In genomic region chr7:30333436-30333835, GRCm38 (mm10) we compare ENCODE assay signal across 7 mouse cellular contexts. TPM values are rescaled to one million over a fixed set of nuclear protein-coding genes. Genes with fewer than 3 reads are reported as not detected.
DNase-seq lines count a peak whose midpoint lies in the region; ATAC-seq and TF ChIP-seq lines count a peak whose summit lies in the region.

No protein-coding gene starts in this region.

- TF ChIP-seq CTCF in cerebellum, adult 2 months (IDR thresholded peaks at IDR 0.05; ENCODE audit: borderline replicate concordance, insufficient read depth, low read depth, low read length), result no peak

- peaks cover 32% of the 10 kb centered on the region for H3K4me1 ChIP-seq in cerebellum, adult 2 months (ENCODE audit: control insufficient read depth, insufficient read depth, low read length)
- H3K4me1 ChIP-seq in heart, embryonic 11.5 days (ENCODE audit: control insufficient read depth, insufficient read depth, low read length), result peaks cover 19% of the 10 kb centered on the region; the same call in 1 of the 2 replicates

- H3K36me3 ChIP-seq in heart, embryonic 11.5 days (ENCODE audit: control insufficient read depth, insufficient read depth, low read length), result no peaks in the 10 kb centered on the region

- peak overlapping the region; percentile 5 for H3K4me2 ChIP-seq in heart, embryonic 11.5 days

- no peak for TF ChIP-seq POLR2A in cerebellum, adult 2 months (IDR thresholded peaks at IDR 0.05; ENCODE audit: borderline replicate concordance, insufficient read depth, low read length)

- peak; percentile 59 for DNase-seq in urinary bladder, postnatal 14 days (ENCODE audit: low spot score)
- no peak for DNase-seq in urinary bladder, postnatal 10 days (ENCODE audit: low spot score)
- DNase-seq in cerebellum, adult 2 months, result peak; percentile 87 to 90
- peak; percentile 92 to 93 for DNase-seq in kidney, postnatal 36 days
- DNase-seq in lung, postnatal 4 days, result peak; percentile 77 to 88
- DNase-seq in thymus, postnatal 14 days, result peak; percentile 55

- H3K9me3 ChIP-seq in heart, embryonic 11.5 days (replicated peaks; ENCODE audit: control insufficient read depth, low read length), result no peaks in the 10 kb centered on the region

- WGBS in cerebellum, adult 2 months, result 3% methylated on average over 4 of the region's 4 CpGs
- WGBS in heart, embryonic 11.5 days (ENCODE audit: insufficient replicate concordance), result 24% methylated on average over 4 of the region's 4 CpGs

- H3K27ac ChIP-seq in cerebellum, adult 2 months (ENCODE audit: insufficient read depth, low read length), result peak overlapping the region; percentile 77
- peak overlapping the region; percentile 71; the same call in 1 of the 2 replicates for H3K27ac ChIP-seq in heart, embryonic 11.5 days (ENCODE audit: low read depth, low read length)

- no peak overlapping the region for H3K4me3 ChIP-seq in cerebellum, adult 2 months (replicated peaks; ENCODE audit: insufficient read depth, low read depth, low read length)
- H3K4me3 ChIP-seq in heart, embryonic 11.5 days (ENCODE audit: low read depth, low read length), result no peak overlapping the region

- H3K27me3 ChIP-seq in cerebellum, adult 2 months (ENCODE audit: control insufficient read depth, insufficient read depth, low read length), result no peaks in the 10 kb centered on the region
- peaks cover 17% of the 10 kb centered on the region for H3K27me3 ChIP-seq in heart, embryonic 11.5 days (ENCODE audit: control insufficient read depth, insufficient read depth, low read length)

- peak; percentile 63; the same call in 1 of the 2 replicates for ATAC-seq in heart, embryonic 11.5 days (replicated peaks; ENCODE audit: insufficient number of reproducible peaks, low FRiP score, low TSS enrichment)

- no peak overlapping the region for H3K9ac ChIP-seq in heart, embryonic 11.5 days (ENCODE audit: low read depth, low read length)

RNA-seq across cellular contexts. Expression of gene Sdhaf1, which starts 9.7 kb away (rescaled TPM):
- 21.9 and 23.8 TPM in 2 replicates for polyA plus RNA-seq in cerebellum, adult 2 months (2012; rRNA removed)
- polyA plus RNA-seq in heart, embryonic 11.5 days (2014; fragmentation: Nextera tagmentation; extraction: Ambion mirVana), result 14.6 and 16.6 TPM in 2 replicates

RNA-seq across cellular contexts. Expression of gene E130208F15Rik, which starts 11.9 kb away (rescaled TPM):
- 0.57 and 0.73 TPM in 2 replicates for polyA plus RNA-seq in cerebellum, adult 2 months (2012; rRNA removed)
- polyA plus RNA-seq in heart, embryonic 11.5 days (2014; fragmentation: Nextera tagmentation; extraction: Ambion mirVana), result not detected in 2 replicates

RNA-seq across cellular contexts. Expression of gene Syne4, which starts 18.8 kb away (rescaled TPM):
- polyA plus RNA-seq in cerebellum, adult 2 months (2012; rRNA removed), result 63.4 and 63.8 TPM in 2 replicates
- 18.1 and 20.0 TPM in 2 replicates for polyA plus RNA-seq in heart, embryonic 11.5 days (2014; fragmentation: Nextera tagmentation; extraction: Ambion mirVana)

RNA-seq across cellular contexts. Expression of gene Alkbh6, which starts 24.9 kb away (rescaled TPM):
- polyA plus RNA-seq in cerebellum, adult 2 months (2012; rRNA removed), result 197 and 214 TPM in 2 replicates
- 65.5 and 66.1 TPM in 2 replicates for polyA plus RNA-seq in heart, embryonic 11.5 days (2014; fragmentation: Nextera tagmentation; extraction: Ambion mirVana)

RNA-seq across cellular contexts. Expression of gene Lrfn3, which starts 29.1 kb away (rescaled TPM):
- polyA plus RNA-seq in cerebellum, adult 2 months (2012; rRNA removed), result 20.4 and 22.1 TPM in 2 replicates
- polyA plus RNA-seq in heart, embryonic 11.5 days (2014; fragmentation: Nextera tagmentation; extraction: Ambion mirVana), result 1.4 and 1.5 TPM in 2 replicates
